Mouse (Mus musculus) yolk sac, embryonic 10.5 days (tissue): Measurements from ENCODE around the gene Creld1.

Source experiments
- DNase-seq: peaks from one replicate; pipeline ENCODE4 v3.0.0-alpha.2; 2017; ENCODE audit warnings: low spot score

Creld1 gene

GRCm38 (mm10) chr6:113513944-113514343 is 30.8 kb downstream of the Creld1 start:
- no peak for DNase-seq

- DNase-seq: no peak
Observed at GRCm38 (mm10) chr6:113514600-113514999, 31.5 kb downstream of the Creld1 start.

- no peak for DNase-seq
Observed at GRCm38 (mm10) chr6:113517434-113518080, 34.5 kb downstream of the Creld1 start.

GRCm38 (mm10) chr6:113522310-113522709 is 39.2 kb downstream of the Creld1 start:
- DNase-seq: no peak

GRCm38 (mm10) chr6:113523420-113523819 is 40.3 kb downstream of the Creld1 start:
- no peak for DNase-seq

GRCm38 (mm10) chr6:113530932-113531839 is 48.1 kb downstream of the Creld1 start, which contains the start of the genes Emc3 and Fancd2:
TSS of gene Emc3 (minus strand) at chr6:113531652.
TSS of gene Fancd2 (plus strand) at chr6:113531682.
- peak; percentile 88 for DNase-seq

GRCm38 (mm10) chr6:113531840-113532404 is 48.8 kb downstream of the Creld1 start:
- no peak for DNase-seq

- DNase-seq: no peak
Observed at GRCm38 (mm10) chr6:113534886-113535285, 51.8 kb downstream of the Creld1 start.

- DNase-seq: no peak
Observed at GRCm38 (mm10) chr6:113541610-113542009, 58.5 kb downstream of the Creld1 start.
